Mouse (Mus musculus) spleen, adult 2 months (tissue): ENCODE results near the gene Tnik. TPM values are rescaled to one million over a fixed set of nuclear protein-coding genes. Genes with fewer than 3 reads are reported as not detected.

Experiments
- DNase-seq, 2 experiments: peaks; one replicate each; pipeline versions ENCODE4 v3.0.0 to v3.0.0-alpha.2; 2012 to 2021; ENCODE audit warnings: low spot score in 2 of 2, low read depth in 1 of 2
- H3K27ac ChIP-seq: fragments of 200-500 bp; 2 replicates; pipeline ENCODE4 v1.5.1; 2012; ENCODE audit warnings: low read length, inconsistent platforms; ENCODE audit not compliant: insufficient read depth
- H3K27me3 ChIP-seq: fragments of 200-500 bp; 2 replicates; pipeline ENCODE4 v1.6.1; 2012; ENCODE audit warnings: mild to moderate bottlenecking, moderate library complexity, low read length, inconsistent platforms; ENCODE audit not compliant: control insufficient read depth, insufficient read depth
- H3K36me3 ChIP-seq: fragments of 200-500 bp; 2 replicates; pipeline ENCODE4 v1.6.1; 2012; ENCODE audit warnings: mild to moderate bottlenecking, low read length, inconsistent platforms; ENCODE audit not compliant: control insufficient read depth, insufficient read depth
- H3K4me1 ChIP-seq: fragments of 200-500 bp; 2 replicates; pipeline ENCODE4 v1.6.1; 2011; ENCODE audit warnings: inconsistent platforms; ENCODE audit not compliant: control insufficient read depth, insufficient read depth, insufficient read length
- H3K4me3 ChIP-seq: fragments of 200-500 bp; 2 replicates; pipeline ENCODE4 v1.5.1; 2011; ENCODE audit warnings: mild to moderate bottlenecking, inconsistent platforms; ENCODE audit not compliant: insufficient read depth, insufficient read length; ENCODE audit errors: extremely low read depth
- CTCF ChIP-seq: fragments of 200-500 bp; IDR thresholded peaks from 2 replicates; pipeline ENCODE4 v1.5.1; 2011; ENCODE audit warnings: mild to moderate bottlenecking, inconsistent platforms; ENCODE audit not compliant: insufficient read depth, insufficient read length, insufficient replicate concordance; ENCODE audit errors: extremely low read depth
- POLR2A ChIP-seq: fragments of 200-500 bp; IDR thresholded peaks from 2 replicates; pipeline ENCODE4 v1.6.1; 2011; ENCODE audit warnings: low read depth, low read length, inconsistent platforms
- WGBS: fragments of 180-500 bp; shearing (Covaris S2); methylation state at CpG from one replicate; pipeline ENCODE4 v1.1.7; 2018; 5-methylcytosine and 5-hydroxymethylcytosine counted together
- polyA plus RNA-seq: library from polyadenylated mRNA; depleted of rRNA; stranded (reverse); fragments of >200 nt; gene quantifications from 2 replicates; pipeline ENCODE4 v1.2.3, GENCODE M21; 2012

Tnik gene
- polyA plus RNA-seq, 1 experiment, result 5.5 TPM

DNA sequence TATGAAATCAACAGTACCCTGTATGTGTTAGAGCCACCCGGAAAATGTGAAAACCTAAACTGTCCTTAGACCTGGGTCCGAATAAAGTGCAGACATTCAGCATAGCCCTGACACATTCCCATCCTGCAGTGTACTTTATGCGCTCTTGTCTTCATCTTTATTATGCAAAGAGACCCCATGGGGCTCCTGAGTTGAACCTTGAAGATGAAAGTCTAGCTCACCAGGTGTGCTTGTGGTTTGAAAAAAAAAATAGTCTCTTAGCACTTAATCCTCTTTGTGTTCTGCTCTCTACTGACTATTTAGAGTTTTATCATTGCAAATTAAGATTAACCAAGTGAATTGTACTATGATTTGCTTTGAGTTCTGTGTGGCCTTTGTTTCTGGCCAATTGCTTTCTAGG, 389.6 kb downstream of the Tnik start:
- Histone ChIP-seq H3K4me1 (no peaks in the 10 kb centered on the region), H3K36me3 (peaks cover 1% of the 10 kb centered on the region; the same call in 1 of the 2 replicates), H3K4me3 (no peak overlapping the region), H3K27ac (no peak overlapping the region), H3K27me3 (no peaks in the 10 kb centered on the region; the same call in 1 of the 2 replicates)
- 91% methylated on average over 3 of the region's 3 CpGs for WGBS
- TF ChIP-seq CTCF (no peak), POLR2A (no peak)
- DNase-seq, result no peak

DNA sequence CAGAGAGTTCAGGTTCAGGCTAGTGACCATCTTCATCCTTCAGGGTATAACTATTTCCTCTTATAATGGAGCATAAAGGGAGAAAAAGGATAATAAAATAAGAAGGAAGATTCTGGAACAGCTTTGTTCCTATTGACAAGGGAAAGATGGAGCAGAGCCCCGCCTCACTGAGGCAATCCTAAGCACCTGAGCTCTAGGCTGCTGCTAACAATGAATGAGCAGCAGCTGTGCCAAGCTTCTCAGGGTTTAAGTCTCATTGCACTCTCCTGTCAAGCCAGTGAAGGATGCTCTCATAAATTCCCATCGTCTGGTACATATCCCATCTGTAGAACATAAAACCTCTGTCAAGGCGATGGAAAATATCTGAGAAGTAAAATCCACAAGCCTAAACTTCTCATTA, 390.0 kb downstream of the Tnik start:
- DNase-seq, result no peak
- Histone ChIP-seq H3K36me3 (peaks cover 1% of the 10 kb centered on the region; the same call in 1 of the 2 replicates), H3K27me3 (no peaks in the 10 kb centered on the region; the same call in 1 of the 2 replicates), H3K27ac (no peak overlapping the region), H3K4me3 (no peak overlapping the region), H3K4me1 (no peaks in the 10 kb centered on the region)
- WGBS, result 88% methylated on average over 3 of the region's 3 CpGs
- TF ChIP-seq CTCF (no peak), POLR2A (no peak)

DNA sequence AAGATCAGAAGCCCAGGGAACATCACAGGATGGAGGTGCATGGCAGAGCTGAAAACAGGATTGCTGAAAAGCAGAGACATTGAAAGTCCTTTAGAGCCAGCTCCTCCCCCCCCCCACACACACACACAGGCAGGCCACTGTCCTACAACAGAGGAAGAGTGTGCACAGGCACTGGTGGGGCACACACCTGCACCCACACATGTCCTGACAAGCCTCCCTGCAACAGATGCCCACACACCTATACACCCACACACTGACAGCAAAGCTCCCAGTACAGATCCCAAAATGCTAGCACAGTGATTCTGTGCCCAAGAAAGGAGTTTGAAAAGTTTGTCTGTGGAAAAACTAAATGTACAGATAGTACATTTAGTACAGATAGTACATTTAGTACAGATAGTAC, 391.7 kb downstream of the Tnik start:
- no peak for DNase-seq
- H3K27ac ChIP-seq, result no peak overlapping the region
- no peak overlapping the region for H3K4me3 ChIP-seq
- H3K4me1 ChIP-seq, result no peaks in the 10 kb centered on the region
- H3K27me3 ChIP-seq, result no peaks in the 10 kb centered on the region; the same call in 1 of the 2 replicates
- peaks cover 1% of the 10 kb centered on the region; the same call in 1 of the 2 replicates for H3K36me3 ChIP-seq
- TF ChIP-seq CTCF (no peak), POLR2A (no peak)

DNA sequence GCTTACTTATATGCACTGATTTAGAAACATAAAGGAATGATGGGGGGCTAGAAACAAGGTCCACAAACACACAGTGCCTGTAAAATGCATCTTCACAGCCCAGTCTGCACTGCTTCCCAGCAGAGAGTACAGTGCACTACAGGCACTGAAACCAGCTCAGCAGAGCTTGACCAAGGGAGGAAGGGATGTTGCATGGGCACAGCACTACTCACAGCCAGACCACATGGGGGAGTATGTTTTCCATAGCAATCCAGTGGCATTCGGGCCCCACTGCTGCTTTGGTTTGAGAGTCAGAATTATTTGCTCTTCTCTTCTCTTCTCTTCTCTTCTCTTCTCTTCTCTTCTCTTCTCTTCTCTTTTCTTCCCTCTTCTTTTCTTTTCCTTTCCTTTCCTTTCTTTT, 395.3 kb downstream of the Tnik start:
- H3K36me3 ChIP-seq, result 0 out of 2 replicates have a peak, but pooled peaks cover 1% of the 10 kb centered on the region
- no peak overlapping the region for H3K4me3 ChIP-seq
- no peak for DNase-seq
- WGBS, result 81% methylated on average over 1 of the region's 1 CpGs
- H3K27me3 ChIP-seq, result no peaks in the 10 kb centered on the region; the same call in 1 of the 2 replicates
- no peaks in the 10 kb centered on the region for H3K4me1 ChIP-seq
- TF ChIP-seq POLR2A (no peak), CTCF (no peak)
- H3K27ac ChIP-seq, result no peak overlapping the region

DNA sequence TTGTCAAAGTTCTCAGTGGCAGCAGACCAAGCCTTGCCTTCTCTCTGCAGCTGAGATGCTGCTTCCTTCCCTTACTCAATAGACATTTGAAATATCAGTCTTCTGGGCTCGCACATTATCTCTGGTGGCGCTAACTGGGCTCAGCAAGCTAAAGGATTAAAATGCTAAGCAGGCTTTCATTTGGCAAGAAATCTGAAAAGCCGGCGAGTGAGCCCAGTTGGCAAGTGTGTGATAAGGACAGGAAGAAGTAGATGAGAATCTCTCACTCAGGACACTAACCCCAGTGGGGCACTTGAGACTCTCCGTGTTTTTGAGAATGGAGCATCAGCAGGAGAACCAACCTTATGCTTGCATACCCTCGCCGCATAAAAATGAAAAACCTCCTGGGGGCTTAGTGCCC, 417.8 kb downstream of the Tnik start:
- TF ChIP-seq CTCF, result no peak
- TF ChIP-seq POLR2A, result no peak
- 88% methylated on average over 7 of the region's 7 CpGs for WGBS
- no peaks in the 10 kb centered on the region for H3K4me1 ChIP-seq

DNA sequence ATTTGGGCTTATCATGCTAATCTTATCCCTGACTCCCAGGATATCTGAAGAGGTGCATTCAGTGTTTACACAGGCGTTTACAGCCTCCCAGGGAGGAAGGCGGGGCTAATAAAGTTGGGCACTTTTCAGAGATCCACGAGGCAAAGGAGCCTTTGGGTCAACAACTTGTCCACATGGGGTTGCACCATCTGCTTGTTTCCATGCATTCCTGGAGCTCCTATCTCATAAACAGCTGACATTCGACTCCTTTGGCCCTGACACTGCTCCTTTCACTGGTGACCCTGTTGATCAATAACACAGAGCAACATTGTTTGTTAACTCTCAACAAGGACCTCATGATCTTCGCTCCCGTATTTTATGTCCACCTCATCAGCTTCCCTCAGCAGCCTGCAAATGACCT, 418.9 kb downstream of the Tnik start:
- no peak for DNase-seq
- no peak overlapping the region for H3K27ac ChIP-seq

More for the DNA sequence above, 417.8 kb downstream of the Tnik start:
- Histone ChIP-seq H3K4me3 (no peak overlapping the region), H3K27ac (no peak overlapping the region), H3K36me3 (no peaks in the 10 kb centered on the region), H3K27me3 (no peaks in the 10 kb centered on the region)
- no peak for DNase-seq

DNA sequence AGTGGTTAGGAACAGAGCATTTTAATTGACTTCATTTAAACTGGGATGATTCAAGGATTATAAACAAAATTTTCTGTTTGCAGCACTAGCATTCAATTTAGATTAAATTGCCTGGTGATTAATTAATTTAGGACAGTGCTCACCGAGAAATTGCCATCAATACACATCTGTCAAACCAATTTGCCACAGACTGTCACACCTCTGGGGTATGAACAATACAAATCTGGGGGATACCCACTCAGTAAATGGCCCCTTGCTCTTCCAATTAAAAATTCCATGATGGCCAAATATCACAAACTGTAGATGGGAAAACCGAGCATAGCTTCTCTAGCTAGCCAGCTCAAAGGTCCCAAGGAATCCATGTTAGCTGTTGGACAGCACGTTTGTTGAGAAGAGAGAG, 419.4 kb downstream of the Tnik start:
- DNase-seq, result no peak
- Histone ChIP-seq H3K36me3 (no peaks in the 10 kb centered on the region), H3K27me3 (no peaks in the 10 kb centered on the region), H3K4me1 (no peaks in the 10 kb centered on the region), H3K27ac (no peak overlapping the region), H3K4me3 (no peak overlapping the region)
- TF ChIP-seq CTCF (no peak), POLR2A (no peak)
- 86% methylated on average over 3 of the region's 3 CpGs for WGBS

More for the DNA sequence above, 418.9 kb downstream of the Tnik start:
- no peaks in the 10 kb centered on the region for H3K4me1 ChIP-seq
- no peaks in the 10 kb centered on the region for H3K36me3 ChIP-seq
- H3K27me3 ChIP-seq, result no peaks in the 10 kb centered on the region
- TF ChIP-seq CTCF, result no peak
- no peak for TF ChIP-seq POLR2A
- 58% methylated on average over 6 of the region's 6 CpGs for WGBS
- no peak overlapping the region for H3K4me3 ChIP-seq
